Mouse (Mus musculus) adrenal gland, adult 8-10 months (tissue): ENCODE measurements around the gene Slc44a1. TPM values are rescaled to one million over a fixed set of nuclear protein-coding genes. Genes with fewer than 3 reads are reported as not detected.

ENCODE experiments used
- DNase-seq: peaks from one replicate; pipeline ENCODE4 v3.0.0; 2022
- total RNA-seq, 4 experiments: library from RNA; stranded (reverse); gene quantifications; 2 replicates each; pipeline ENCODE4 v1.2.4; 2022

The Slc44a1 gene
- total RNA-seq, 4 experiments from 2014 or later: 70.7 to 156 (median 121) TPM

DNA sequence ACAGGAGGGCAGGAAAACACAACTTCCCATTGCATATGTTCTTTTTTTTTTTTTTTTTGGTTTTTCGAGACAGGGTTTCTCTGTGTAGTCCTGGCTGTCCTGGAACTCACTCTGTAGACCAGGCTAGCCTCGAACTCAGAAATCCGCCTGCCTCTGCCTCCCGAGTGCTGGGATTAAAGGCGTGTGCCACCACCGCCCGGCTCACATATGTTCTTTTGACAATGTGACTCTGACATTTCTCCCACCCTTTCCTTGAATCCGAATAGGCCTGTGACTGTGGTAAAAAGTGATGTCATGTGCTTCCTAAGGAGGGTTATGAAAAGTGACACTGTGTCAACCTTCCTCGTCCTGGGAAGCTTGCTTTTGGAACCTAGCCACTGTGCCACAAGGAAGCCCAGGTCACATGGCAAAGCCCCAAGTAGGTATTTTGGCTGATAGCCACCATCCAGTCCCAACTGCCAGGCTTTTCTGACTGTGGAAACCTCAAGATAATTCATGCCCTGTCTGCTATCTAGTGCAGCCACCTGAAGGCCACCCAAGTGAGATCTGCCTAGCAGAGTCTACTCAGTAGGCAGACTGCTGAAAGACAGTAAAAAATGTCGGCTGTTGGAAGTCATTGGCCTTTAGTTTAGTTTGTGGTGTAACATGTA is 8.5 kb upstream of the Slc44a1 start:
- no peak for DNase-seq

- DNase-seq: no peak
These were observed 3.0 kb upstream of the Slc44a1 start for GRCm38 (mm10) chr4:53437110-53437755.

GRCm38 (mm10) chr4:53438386-53438785 is 1.8 kb upstream of the Slc44a1 start:
- DNase-seq: no peak

GRCm38 (mm10) chr4:53438836-53439480 is 1.3 kb upstream of the Slc44a1 start:
- no peak for DNase-seq

DNA sequence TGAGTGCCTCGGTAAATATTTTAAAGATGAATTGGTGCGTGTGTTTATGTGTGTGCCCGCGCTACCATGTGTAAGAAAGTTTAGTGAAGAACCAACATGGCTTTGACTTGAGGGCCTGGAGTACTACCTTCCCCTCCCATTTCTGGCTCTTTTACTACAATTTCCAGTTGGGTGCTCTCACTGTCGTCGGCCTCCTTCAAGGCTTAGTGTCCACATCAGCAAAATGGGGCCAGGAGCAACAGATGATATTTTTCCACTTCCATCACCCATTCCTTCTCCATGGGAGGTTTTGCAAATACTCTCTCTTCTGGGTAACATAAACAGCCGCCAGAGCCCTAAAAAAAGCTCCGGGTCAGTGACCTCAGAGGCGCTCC is 590 bp upstream of the Slc44a1 start:
- no peak for DNase-seq

GRCm38 (mm10) chr4:53440816-53441571 is 781 bp downstream of the Slc44a1 start:
- DNase-seq: no peak

GRCm38 (mm10) chr4:53441683-53442082 is 1.5 kb downstream of the Slc44a1 start:
- no peak for DNase-seq

DNA sequence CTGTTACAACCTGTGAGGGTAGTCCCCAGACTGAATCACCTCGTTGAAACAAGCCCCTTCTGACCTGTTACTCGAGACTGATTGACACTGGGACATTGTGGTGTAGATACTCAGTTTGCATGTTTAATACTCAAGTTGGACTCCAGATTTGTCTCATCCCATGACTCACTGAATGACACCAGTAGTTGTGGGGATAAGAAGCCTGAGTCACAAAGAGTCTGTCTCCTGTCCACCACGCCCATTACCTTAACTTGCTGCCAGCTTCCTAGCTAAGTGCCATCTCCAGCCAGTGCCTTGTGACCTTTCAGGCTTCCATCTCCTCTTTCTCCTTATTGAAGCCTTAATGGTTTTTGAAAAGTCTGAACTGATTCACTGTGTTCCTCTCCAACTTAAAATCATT is 6.0 kb downstream of the Slc44a1 start:
- DNase-seq: no peak

DNA sequence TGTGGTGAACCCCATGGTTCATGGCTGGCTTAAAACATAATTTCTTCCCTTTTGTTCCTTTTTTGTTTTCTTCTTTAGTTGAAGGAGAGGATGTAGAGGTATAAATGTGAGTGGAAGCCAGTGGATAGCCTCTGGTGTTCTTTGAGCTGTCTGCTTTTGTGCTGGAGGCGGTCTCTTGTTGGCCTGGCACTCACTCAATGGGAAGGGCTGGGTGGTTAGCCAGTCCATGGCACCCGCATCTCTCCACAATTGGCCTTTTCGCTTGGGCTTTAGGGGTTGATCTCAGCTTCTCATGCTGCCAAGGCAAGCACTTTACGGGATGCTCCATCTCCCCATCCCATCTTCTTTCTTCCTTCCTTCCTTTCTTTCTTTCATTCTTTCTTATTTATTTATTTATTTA is 7.6 kb downstream of the Slc44a1 start:
- DNase-seq: no peak

- no peak for DNase-seq
These were observed 10.5 kb downstream of the Slc44a1 start for GRCm38 (mm10) chr4:53450736-53451135.

- DNase-seq: peak; percentile 42
These were observed 11.7 kb downstream of the Slc44a1 start for GRCm38 (mm10) chr4:53451887-53452286.

DNA sequence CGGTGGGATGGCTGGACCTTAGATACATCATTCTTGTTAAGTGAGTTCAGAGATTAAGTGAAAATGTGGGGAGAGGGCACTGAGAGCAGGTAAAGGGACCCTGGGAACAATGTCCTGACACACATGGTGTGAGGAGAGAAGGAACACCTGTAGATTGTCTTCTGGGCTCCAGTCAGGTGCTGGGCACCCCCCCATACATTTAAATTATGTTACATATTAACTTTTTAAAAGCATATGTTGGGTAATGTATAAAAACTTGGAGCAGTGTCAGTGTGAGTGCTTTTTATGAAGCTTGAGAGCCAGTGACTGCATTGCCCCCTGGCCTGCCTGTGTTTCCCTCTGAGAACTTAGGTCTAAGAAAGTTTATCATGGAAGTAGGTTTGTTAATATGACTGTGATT is 12.2 kb downstream of the Slc44a1 start:
- no peak for DNase-seq

DNA sequence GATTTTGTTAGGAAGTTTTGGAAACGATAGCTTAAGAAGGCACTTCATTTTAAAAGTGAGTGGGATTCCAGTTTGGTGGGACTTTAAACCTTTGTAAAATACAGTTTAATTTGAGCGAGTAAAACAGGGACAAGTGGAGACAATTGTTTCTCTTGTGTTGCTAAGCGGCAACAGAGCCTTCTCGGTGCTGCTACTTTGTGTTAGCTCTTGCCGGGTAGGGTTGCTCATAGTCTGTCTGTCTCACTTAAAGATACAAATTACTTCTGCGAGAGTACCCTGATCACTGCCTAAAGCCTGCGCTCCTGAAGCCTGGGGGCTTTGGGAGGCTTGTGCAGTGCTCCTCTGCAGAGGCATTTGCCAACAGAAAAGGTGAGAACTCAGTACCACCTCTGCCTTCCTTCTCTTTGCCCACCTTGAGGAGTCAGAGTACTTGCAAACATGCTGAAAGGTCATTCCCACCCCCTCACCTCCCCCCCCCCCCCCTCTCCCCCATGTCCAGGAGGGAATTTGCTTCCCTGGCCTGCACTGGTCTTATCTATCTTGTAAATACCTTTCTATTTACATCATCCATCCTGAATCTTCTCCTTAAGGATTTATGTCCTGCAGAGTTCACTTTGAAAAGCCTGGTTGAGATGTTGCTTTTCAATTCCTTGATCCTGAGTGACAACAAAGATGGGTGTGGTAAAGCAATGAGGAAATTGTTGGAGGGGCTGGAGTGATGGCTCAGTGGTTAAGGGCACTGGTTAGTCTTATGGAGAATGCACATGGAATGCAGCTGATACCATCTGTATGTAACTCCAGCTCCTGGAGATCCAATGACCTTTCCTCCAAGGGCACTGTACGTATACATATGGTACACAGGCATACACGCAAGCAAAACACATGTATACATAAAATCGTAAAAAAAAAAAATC is 13.0 kb downstream of the Slc44a1 start:
- no peak for DNase-seq

- peak; percentile 38 for DNase-seq
These were observed 15.7 kb downstream of the Slc44a1 start for GRCm38 (mm10) chr4:53455885-53456284.

GRCm38 (mm10) chr4:53456570-53456969 is 16.4 kb downstream of the Slc44a1 start:
- no peak for DNase-seq

GRCm38 (mm10) chr4:53458503-53458902 is 18.3 kb downstream of the Slc44a1 start:
- no peak for DNase-seq

DNA sequence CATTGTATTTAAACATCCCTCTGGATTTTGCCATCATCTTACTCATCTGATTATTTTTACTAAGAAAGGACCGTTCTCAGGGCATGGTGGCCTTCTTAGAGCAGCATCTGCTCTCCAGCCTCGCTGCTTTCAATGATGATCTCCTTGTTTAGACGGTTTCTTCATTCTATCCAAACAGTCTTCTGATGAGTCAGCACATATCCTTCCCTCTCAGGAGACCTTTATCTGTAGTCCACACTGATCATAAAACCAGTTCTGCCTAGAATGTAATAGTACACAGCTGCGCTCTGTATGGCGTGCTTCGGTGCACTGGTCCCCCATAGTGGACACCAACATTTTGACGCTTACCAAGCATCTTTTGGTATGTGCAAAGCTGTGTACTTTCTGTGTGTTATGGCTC is 19.5 kb downstream of the Slc44a1 start:
- no peak for DNase-seq

GRCm38 (mm10) chr4:53461026-53461425 is 20.8 kb downstream of the Slc44a1 start:
- DNase-seq: no peak

GRCm38 (mm10) chr4:53462069-53462468 is 21.9 kb downstream of the Slc44a1 start:
- DNase-seq: no peak

DNA sequence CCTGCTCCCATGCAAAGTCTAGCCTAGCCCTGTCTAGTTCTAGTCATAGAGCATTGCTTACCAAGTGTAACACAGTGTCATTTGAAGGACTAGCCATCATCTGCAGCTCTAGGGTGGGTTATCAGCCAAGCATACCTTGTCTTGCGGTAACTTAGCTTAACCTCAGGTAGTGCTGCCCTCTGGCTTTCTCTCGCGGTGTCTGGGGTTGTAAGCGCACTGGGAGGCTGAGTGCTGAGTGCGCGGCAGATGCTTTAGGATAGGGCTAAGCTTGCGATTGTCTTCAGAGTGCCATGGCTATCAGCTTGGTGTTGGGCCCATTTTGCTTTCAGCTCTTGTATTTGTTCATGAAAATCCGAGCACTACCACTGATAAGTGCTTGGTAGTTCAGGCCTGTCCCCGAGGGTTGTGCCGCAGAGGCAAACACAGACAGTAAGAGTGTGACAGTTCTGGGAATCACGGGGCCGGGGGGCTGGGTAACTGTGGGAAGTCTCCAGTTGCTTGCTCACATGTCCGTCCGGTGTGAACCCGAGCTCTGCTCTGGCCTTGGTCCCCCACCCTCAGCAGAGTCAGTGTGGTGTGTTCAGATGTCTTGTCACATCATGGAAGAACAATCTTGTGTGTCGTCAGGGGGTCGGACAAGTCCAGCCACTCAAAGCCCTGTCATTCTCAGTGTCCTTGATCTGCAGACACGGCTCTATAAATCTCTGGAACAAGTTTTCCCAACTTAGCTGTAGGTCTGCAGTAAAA is 22.5 kb downstream of the Slc44a1 start:
- DNase-seq: no peak

DNA sequence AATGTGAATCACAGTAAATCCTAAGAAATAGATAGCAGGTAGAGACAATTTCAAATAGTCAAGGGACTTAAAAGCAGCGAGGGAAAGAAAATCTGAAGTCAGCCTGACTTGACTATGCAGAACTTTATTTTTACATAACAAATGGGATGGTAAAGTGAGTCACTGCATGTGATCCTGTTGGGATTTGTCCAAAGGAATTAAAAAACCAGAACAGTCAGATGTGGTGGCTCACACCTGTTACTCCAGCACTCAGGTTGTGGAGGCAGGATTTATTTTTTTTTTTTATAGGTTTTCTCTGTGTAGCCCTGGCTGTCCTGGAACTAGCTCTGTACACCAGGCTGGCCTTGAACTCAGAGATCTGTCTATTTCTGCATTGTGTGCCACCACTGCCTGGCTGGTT is 25.7 kb downstream of the Slc44a1 start:
- DNase-seq: no peak
